Mouse (Mus musculus) cerebellum, adult 18-20 months (tissue): Measurements from ENCODE around the gene Cep85l.

ENCODE experiments used
- DNase-seq, 2 experiments: peaks; one replicate each; pipeline ENCODE4 v3.0.0; 2021

Cep85l gene

DNA sequence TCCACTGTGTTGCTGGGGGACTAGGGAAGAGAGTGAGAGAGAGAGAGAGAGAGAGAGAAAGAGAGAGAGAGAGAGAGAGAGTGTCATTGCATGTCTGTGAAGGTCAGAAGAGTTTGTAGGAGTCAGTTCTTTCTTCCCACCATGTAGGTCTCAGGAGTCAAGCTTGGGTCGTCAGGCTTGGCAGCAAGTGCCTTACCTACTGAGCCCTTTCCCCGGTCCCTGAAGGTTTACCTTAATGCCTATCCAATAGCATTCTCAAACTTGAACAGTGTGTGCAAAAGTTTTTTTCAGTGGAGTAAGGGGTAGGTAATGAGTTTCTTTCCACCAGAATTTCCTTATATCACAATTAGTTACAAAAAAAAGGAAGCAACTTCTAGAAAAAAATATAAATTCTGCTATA lies 40.7 kb downstream of the Cep85l start:
- no peak for DNase-seq

DNA sequence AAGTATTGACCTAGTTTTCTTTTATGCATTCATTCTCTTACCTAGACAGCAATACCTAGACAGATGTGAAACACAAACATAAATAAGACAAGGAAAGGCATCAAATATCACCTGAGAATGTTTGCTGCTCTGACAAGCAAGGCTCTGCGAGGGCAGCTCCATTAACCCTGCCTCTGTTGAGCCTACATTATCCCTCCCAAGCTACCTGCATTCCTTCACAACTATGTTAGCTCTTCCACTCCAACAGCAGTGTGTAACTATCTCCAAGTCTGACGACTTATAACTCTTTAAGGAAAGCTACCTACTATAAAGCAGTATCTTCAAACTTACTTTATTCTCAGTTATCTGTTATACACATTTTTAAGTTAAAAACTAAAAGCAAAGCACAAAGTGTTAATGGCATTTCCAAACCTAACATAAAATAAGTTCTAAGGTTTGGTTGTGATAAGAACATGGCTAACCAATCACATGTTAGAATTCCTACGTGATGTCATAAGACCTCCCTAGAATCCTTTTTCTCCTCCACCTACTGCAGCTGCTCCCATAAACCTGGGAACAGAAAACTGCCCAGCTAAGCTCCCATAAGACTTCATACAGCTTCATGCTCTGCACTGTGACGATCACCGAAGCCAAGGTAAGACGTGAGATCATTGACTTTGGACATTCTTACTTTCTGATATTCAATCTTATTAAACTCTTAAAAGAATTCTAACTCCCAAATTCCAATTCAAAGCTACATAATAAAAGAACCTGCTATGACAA lies 42.4 kb downstream of the Cep85l start, which contains the start of gene Pln:
Gene Pln, plus strand, starts transcription at position 506 of the 762 bp plus-strand sequence.
- no peak for DNase-seq

DNA sequence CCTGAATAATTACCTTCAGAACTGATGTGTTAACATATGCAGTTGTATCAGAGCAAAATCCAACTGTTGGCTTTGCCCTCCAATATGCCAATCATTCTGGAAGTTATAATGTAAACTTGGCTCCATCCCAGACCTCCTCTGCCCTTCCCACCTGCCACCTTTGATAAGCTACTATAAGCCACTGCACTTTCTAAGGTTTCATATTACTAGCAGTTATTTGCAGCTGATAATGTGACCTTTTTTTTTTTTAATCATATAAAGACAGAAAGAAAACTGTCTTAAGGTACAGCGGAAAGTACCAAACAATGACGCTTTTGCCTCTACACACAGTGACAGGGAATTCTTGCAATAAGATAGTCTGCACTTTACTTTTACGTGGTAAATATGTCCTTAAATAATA lies 43.8 kb downstream of the Cep85l start:
- DNase-seq: no peak

DNA sequence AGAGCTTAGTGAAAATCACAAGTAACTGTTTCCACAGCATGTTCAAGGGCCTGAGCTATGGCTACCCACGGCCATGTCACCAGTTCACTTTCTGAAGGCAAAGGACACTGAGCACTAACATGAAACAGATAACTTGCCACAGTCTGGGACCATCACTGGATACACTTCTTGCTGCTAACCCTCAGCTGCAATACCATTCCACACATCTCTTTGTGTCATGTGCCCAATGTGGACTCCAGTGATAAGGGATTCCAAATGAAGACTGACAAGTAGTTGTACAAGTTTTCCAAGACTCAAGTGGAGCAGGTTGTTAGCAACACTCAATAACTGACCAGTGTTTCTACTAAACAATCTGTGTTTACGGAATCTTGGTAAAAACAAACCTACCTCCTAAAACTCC lies 44.5 kb downstream of the Cep85l start:
- DNase-seq: no peak

DNA sequence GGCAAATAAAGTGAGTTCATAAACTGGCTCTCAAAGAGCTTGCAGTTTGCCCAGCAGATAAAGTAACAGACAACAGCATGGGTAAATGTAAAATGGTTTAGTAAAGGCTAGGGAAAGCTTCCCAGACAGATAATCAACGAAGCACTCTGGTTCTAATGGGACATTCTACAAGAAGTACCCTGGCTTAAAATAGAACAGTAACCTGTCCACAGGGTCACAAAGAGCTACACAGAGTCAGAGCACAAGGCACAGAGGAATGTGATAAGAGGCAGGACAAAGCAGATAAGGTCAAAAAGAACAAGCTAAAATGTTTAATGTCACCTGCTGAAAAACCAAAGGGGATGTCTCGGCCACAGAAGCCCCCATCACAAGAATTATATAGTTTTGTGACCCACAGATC lies 47.0 kb downstream of the Cep85l start:
- no peak for DNase-seq

DNA sequence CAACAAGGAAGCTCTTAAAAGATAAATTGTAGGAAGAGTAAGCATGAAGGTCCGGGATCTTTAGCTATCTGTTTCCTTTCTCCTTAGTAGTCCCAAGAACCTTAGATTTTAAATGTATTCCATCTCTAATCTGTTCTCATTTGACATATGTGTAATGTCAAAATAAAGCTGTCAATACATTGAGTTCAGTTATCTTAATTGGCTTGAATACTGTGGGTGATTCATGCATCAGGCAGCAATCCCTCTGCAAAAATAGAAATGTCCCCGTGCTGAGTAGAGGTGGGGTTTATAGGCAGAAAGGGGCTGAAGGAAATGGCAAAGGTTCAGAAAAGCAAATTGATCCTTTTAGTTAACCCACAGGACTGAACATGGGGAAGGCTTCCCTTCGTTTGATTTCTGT lies 50.5 kb downstream of the Cep85l start:
- DNase-seq: no peak

DNA sequence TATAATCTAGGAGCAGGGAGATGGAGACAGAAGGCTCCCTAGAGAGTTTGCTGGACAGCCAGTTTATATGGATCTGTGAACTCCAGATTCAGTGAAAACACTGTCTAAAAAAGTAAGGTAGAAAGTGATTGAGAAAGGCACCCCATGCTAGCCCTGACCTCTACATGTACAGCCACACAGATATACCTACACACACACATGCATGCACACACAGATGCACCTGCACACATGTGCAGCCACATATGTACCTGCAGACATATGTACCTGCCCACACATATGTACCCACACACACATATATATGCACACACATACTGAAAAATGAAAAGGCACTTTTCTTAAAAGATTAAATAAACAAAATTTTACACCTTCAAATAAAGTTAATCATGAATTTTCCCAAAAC lies 53.4 kb downstream of the Cep85l start:
- no peak for DNase-seq

DNA sequence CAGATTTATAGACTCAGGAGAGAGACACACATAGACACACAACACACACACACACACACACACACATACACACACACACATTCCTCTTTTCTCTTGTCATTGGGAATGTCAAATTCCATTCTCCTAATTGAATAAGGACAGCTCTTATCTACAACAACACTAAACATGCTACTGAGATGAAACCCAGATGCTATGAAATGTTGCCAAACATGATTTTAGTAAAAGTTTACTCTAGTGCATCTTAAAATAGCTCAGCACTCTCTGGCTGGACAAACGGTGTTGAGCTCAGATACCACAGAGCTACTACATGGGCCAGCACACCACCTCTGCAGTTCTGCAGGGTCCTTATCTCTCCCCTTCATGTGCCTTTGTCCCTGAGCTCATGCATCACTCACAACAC lies 55.1 kb downstream of the Cep85l start:
- DNase-seq: no peak

DNA sequence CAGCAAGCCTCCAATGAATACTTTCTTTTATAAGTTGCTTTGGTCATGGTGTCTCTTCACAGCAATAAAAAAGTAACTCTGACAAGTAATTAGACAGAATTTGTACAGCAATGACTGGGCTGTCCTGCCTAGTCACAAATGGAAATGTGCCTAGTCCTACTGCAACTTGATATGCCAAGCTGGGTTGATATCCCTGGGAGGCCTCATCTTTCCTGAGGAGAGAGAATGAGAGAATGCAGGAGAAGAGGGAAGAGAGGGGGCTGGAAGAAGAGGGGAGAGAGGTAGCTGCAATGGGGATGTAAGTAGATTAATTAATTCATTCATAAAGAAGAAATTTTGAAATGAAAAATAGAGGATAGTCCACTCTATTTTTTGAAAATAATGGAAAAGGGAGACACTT lies 56.4 kb downstream of the Cep85l start:
- DNase-seq: no peak

DNA sequence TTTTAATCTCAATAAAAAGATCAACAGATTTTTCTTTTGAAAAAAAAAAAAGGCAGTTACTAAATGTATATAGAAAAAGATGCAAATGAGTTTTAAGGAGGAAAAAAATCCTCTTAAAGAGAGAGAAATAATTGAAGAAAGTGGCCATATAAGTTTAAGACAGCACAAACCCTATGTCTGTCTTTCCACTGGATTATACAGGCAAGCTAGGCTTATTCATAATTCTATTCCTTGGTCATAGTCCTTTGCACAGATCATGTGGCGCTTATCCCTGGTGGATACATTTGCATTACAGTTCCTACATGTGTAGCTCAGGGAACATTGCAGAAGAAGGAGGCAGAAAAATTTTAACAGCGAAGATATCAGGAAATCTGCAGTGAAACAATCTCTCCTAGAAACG lies 73.1 kb downstream of the Cep85l start:
- no peak for DNase-seq

DNA sequence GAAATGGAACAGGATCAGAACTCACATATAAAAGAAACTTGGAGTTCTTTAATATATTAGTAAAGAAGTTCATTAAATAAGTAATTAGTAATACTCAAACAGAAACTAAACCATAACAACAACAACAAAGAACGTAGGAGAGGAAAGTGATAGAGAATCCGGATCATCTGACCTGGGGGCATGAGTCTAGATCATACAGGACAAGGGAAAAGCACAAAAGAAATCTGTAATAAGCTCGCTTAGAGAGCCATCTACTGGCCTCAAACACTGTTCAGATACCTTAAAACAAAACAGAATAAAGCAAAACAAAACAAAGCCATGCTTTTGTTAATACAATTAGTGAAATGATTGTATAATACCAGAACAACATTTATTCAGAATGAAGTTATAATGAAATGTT lies 73.9 kb downstream of the Cep85l start:
- DNase-seq: no peak

DNA sequence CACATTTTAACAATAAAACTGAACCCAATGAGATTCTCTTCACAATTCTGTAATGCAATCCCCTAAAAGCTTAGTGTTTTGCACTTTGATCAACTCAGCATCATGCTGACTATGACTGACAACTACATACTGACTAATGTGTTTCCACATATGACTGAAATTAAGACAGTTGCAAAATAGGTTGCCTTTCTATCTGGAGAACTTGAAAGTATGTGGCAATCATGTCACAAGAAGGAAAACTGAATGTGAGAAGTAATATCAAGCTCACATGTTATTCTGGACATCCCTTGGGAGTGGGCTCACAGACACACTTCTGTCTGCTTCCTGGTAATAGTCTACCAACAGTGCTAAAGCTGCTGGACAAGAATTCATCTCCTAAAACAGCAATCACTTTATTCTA lies 94.6 kb downstream of the Cep85l start:
- DNase-seq: no peak

DNA sequence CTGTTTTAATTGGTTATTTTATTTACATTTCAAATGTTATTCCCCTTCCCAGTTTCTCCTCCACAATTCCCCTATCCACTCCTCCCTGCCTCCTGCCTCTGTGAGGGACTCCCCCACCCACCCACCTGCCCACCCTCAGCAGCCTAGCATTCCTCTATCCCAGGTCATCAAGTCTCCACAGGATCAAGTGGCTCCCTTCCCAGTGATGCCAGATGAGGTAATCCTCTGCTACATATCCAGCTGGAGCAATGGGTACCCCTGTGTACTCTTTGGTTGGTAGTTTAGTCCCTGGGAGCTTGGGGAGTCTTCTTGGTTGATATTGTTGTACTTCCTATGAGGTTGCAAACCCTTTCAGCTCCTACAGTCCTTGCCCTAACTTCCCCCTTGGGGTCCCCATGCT lies 107.5 kb downstream of the Cep85l start:
- DNase-seq: no peak

DNA sequence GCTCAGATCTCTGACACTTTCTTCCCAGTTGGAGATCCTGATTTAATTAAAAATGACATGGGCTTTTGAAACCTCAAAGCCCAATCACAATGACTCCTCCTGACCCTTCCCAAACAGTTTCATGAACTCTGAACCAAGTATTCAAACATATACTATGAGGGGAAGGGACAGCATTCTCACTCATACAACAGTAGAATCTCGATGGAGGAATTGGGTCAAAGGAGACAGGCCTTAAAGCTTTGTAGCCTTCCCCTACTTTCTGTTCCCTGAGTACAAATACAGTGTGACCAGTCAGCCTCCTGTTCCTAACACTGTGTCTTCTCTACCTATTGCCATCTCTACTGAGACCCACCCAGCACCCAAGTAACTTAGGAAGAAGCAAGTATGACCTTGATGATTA lies 117.7 kb downstream of the Cep85l start:
- DNase-seq: no peak

DNA sequence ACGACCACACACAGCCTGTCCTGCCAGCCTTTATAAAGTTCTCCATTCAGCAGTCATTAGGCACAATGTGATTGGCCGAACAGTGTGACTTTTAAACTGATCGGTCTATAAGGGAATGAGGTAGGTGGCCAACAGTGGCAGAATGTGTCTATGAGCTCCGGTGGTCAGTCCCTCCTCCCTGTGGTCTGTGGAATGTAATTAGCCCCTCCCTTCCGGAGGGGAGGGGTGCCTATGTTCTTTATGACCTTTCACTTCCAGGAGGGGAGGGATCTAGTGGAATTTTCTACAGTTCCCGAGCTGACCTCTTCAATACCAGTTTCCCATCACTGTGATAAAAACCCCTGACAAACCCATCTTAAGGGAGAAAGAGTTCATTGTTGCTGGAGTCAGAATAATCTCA lies 144.4 kb downstream of the Cep85l start:
- DNase-seq: no peak

DNA sequence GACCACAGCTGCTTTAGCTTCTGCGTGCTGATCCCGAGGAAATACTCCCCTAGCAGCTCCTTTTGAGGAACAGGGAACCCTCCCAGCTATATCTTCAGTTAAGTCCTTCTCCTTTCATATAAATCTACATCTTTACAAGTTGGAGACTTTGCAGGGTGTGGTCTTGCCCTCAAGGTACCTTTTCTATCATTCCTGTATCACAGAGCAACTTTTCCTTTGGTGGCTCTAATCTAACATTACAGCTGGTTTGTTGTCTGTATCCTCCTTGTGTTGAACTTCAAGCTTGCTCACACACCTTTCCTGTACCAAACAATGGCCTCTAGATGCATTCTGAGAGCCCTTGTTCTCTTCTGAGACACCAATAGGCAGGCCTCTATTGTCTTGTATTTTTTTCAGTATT lies 145.1 kb downstream of the Cep85l start:
- no peak for DNase-seq

DNA sequence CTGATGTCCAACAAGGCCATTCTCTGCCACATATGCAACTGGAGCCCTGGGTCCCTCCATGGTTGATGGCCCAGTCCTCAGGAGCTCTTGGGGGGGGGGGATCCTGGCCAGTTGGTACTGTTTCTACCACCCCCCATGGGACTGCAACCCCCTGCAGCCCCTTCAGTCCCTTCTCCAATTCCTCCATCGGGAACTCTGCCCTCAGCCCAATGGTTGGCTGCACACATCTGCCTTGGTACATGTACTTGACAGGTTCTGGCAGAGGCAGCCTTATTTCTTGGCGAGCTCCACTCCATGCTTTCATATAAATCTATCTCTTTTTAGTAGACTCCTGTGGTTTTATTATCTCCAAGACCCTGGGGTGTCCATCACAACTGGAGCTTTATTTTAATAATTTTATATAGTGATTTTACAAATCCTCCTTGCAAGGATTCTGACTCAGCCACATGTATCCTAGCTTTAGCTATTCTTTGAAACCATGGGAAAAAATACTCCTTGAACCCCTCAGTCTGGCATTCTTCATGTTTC lies 145.6 kb downstream of the Cep85l start:
- DNase-seq: no peak

DNA sequence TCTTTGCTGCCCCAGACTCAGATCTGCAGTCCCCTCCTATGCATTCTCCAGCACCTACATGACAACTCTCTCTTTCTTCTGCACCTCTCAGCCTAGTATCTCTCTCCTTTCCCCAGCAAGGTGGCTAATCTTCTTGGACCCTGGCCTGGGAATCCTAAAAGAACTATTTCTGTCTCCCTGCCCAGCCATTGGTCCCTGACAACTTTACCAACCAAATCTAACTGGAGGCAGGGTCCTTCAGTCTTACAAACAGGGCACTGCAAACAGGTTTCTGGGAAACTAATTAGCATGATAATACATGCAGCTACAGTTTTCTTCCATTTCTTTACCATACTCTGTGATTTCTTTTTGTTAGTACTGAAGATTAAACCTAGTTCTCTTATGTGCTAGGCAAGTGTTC lies 148.9 kb downstream of the Cep85l start:
- no peak for DNase-seq

DNA sequence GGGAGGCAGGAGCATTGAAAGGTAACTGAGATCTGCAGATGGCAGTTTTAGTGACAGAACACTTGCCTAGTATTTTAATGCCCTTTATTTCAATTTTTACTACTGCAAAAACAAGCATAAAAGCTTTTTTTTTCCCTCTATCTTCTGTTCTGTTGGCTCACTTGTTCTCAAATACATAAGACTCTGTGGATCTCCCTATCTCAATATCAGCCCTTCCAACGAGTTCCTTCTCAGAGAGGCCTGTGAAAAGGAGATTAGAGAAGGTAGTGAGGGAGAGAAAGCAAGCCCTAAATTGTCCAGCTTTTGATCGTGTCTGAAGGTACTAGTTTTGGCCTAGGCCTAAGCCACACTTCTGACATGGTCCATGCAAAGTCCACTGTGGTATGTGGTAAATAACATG lies 150.6 kb downstream of the Cep85l start:
- DNase-seq: no peak
